Mouse (Mus musculus): ENCODE measurements around the gene Fra10ac1.

- TF ChIP-seq CTCF (IDR thresholded peaks at IDR 0.05; ENCODE audit: low read depth, low read length), result no peak
- TF ChIP-seq POLR2A (IDR thresholded peaks at IDR 0.05; ENCODE audit: borderline replicate concordance, low read depth, low read length), result no peak
These were observed 43.5 kb upstream of the Fra10ac1 start for GRCm38 (mm10) chr19:38267469-38267868.

Data from bone marrow macrophage, adult 2 months (primary cell).